Mouse (Mus musculus) C2C12 (cell line): ENCODE results near the gene Alkbh3. TPM values are rescaled to one million over a fixed set of nuclear protein-coding genes. Genes with fewer than 3 reads are reported as not detected.
A peak's percentile ranks its signal among the peaks of the same experiment; 100 is the strongest.

Experiments used
- H3K27me3 ChIP-seq: one replicate; pipeline ENCODE4 v1.6.1; 2011; ENCODE audit not compliant: control insufficient read depth, insufficient read depth, insufficient read length
- H3K36me3 ChIP-seq: one replicate; pipeline ENCODE4 v1.6.1; 2011; ENCODE audit not compliant: control insufficient read depth, insufficient read depth
- H3K4me3 ChIP-seq: one replicate; pipeline ENCODE4 v1.5.1; 2011; ENCODE audit warnings: mild to moderate bottlenecking, control low read depth; ENCODE audit not compliant: poor library complexity, insufficient read depth, severe bottlenecking
- H3K79me2 ChIP-seq: one replicate; pipeline ENCODE4 v1.6.1; 2011; ENCODE audit not compliant: control insufficient read depth, insufficient read depth
- H3K79me3 ChIP-seq: one replicate; pipeline ENCODE4 v1.6.1; 2011; ENCODE audit warnings: low read depth, control low read depth
- H3ac ChIP-seq: one replicate; pipeline ENCODE3; 2011; ENCODE audit warnings: low read depth; ENCODE audit not compliant: control insufficient read depth, insufficient read length
- CEBPB ChIP-seq: IDR thresholded peaks from one replicate; pipeline ENCODE4 v1.6.1; 2011; ENCODE audit warnings: low read depth, mild to moderate bottlenecking, control low read depth, moderate library complexity
- CTCF ChIP-seq: IDR thresholded peaks from one replicate; pipeline ENCODE4 v1.5.1; 2011; ENCODE audit not compliant: control insufficient read depth, insufficient read depth, insufficient read length
- FOSL1 ChIP-seq: IDR thresholded peaks from one replicate; pipeline ENCODE4 v1.8.0; 2011; ENCODE audit warnings: mild to moderate bottlenecking, low read length; ENCODE audit not compliant: poor library complexity, insufficient read depth, severe bottlenecking
- MAX ChIP-seq: IDR thresholded peaks from one replicate; pipeline ENCODE4 v1.6.1; 2011; ENCODE audit warnings: mild to moderate bottlenecking, control low read depth
- MYOD1 ChIP-seq: IDR thresholded peaks from one replicate; pipeline ENCODE4 v1.6.1; 2011; ENCODE audit warnings: low read depth; ENCODE audit not compliant: control insufficient read depth, insufficient read length
- MYOG ChIP-seq: IDR thresholded peaks from one replicate; pipeline ENCODE4 v1.6.1; 2011; ENCODE audit not compliant: control insufficient read depth, insufficient read length; ENCODE audit errors: extremely low read depth
- USF1 ChIP-seq: IDR thresholded peaks from one replicate; pipeline ENCODE4 v1.6.1; 2011; ENCODE audit warnings: low read depth, mild to moderate bottlenecking, control low read depth, moderate library complexity
- long read RNA-seq, 2 experiments: library from polyadenylated mRNA; unstranded; transcript quantifications; one replicate each; pipeline ENCODE4 v2.0.0; 2019 to 2020
- polyA plus RNA-seq: library from polyadenylated mRNA; unstranded; fragments of >200 nt; fragmentation: generic; extraction: Trizol; gene quantifications from one replicate; pipeline ENCODE4 v1.2.1, GENCODE M21; 2012; ENCODE audit warnings: missing spikeins

Alkbh3 gene
- polyA plus RNA-seq: 57.2 TPM
- long read RNA-seq, experiment 1, transcript Alkbh3-201 (10 exons, 1,228 nt): major isoform, 32 of 62 reads
- long read RNA-seq, experiment 1, partial matches to known transcripts: 10 of 62 reads
- long read RNA-seq, experiment 1, other reads (novel, unspliced or antisense): 20 of 62 reads
- long read RNA-seq, experiment 2, transcript Alkbh3-201 (10 exons, 1,228 nt): major isoform, 31 of 145 reads
- long read RNA-seq, experiment 2, partial matches to known transcripts: 2 of 145 reads
- long read RNA-seq, experiment 2, other reads (novel, unspliced or antisense): 112 of 145 reads

DNA sequence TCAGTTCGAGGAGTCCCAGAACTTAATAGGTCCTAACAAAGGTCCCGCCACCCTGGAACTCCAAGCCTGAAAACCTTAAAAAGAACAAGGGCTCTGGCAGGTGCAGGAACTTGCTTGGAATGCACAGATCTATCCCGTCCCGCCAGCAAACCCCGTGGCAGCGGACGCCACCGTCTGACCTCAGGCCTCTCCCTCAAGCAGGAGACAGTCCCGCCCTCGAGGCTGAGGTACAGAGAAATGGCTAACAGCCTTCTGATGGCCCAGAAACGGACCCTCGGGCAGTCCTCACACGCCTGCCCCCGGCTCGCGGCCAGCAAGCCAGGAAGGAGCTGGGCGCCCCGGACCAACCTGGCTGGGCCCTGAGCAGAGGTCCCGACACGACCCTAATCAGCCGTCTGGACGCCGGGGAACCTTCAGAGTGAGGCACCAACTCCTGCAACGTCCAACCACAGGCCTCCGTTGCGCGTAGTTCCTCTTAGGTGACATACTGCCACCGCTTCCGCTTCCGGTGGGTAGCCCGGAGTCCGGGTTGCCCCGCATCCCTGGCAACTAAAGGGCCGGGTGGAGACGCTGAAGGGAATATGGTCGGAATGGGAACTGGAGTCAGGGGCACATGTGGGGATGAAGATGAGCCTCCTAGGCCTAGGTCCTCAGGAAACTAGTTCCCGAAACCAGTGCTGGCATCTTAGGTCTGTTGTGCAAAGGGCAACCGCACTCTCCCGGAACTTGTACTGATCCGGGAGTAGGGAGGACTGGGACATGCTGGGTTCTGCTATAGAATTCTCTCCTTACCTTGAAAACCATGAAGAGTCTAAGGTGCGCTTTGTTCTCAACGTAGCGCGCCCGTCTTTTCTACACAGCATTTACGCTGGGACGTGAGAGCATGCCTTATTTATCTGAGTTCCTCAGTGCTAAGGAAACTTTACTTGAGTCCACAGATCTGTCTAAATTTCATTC is at the start of gene Alkbh3:
Gene Alkbh3 (minus strand): TSS at position 473 of the 957 bp plus-strand sequence.
- Histone ChIP-seq H3ac (peak within 1 kb of the TSS; percentile 81), H3K4me3 (peak within 1 kb of the TSS; percentile 68), H3K79me3 (peaks cover 17% of the 10 kb centered on the region), H3K79me2 (peaks cover 26% of the 10 kb centered on the region), H3K27me3 (no peaks in the 10 kb centered on the region), H3K36me3 (peaks cover 29% of the 10 kb centered on the region)
- TF ChIP-seq MYOD1: no peak
- TF ChIP-seq MYOG: no peak
- TF ChIP-seq MAX: peak; percentile 58
- TF ChIP-seq CTCF: no peak
- no peak for TF ChIP-seq CEBPB
- TF ChIP-seq USF1: no peak
- TF ChIP-seq FOSL1: no peak

DNA sequence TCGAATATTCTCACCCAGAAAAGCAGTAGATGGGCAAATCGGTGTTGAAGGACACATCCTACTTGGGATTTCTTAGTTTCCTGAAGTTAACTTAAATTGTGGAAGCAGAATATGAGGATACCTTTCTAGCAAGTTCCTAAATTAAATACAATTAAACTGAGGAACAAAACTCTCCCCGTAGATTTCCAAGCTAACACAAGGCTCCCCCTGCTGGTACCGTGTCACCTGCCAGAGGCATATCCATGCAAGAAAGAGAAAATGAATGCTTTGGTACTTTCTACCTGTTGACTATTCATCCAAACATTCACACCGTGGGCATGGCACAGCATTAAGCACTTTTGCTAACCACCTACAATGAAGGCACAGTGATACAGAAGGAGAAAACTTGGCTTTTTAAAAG is 48.9 kb upstream of the Alkbh3 start:
- no peaks in the 10 kb centered on the region for H3K79me2 ChIP-seq
- H3ac ChIP-seq: no peak overlapping the region
- H3K36me3 ChIP-seq: peaks cover 17% of the 10 kb centered on the region
- H3K4me3 ChIP-seq: no peak overlapping the region
- H3K79me3 ChIP-seq: no peaks in the 10 kb centered on the region
- no peaks in the 10 kb centered on the region for H3K27me3 ChIP-seq
- TF ChIP-seq CTCF (no peak), CEBPB (no peak), MAX (no peak), FOSL1 (no peak), USF1 (no peak), MYOD1 (no peak), MYOG (no peak)

DNA sequence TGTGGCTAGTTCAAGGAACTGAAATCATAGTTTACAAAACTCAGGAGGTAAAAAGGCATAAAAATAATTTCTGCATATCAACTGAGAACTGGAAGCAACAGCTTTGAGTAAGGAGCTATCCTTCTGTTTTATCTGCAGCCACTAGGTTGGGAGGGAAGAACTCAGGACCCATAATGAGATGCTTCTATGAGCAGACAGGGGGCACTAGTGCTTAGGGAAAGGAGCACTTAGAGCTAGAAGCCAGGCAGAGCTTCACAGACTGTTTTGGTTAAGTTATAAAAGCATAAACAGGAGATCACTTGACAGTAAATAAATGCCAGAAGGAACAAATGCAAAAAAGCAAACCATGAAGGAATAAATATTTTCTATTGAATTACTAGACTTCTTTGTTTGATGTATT is 44.2 kb upstream of the Alkbh3 start:
- Histone ChIP-seq H3K36me3 (peaks cover 10% of the 10 kb centered on the region), H3K4me3 (no peak overlapping the region), H3K79me2 (peaks cover 5% of the 10 kb centered on the region), H3K27me3 (no peaks in the 10 kb centered on the region), H3K79me3 (no peaks in the 10 kb centered on the region), H3ac (no peak overlapping the region)
- TF ChIP-seq CEBPB (no peak), CTCF (peak; percentile 33)

- TF ChIP-seq MAX (peak; percentile 57), MYOD1 (peak; percentile 19), FOSL1 (peak; percentile 92), CTCF (no peak)
- Histone ChIP-seq H3K27me3 (no peaks in the 10 kb centered on the region), H3K79me3 (no peaks in the 10 kb centered on the region)
These were observed 41.3 kb upstream of the Alkbh3 start for GRCm38 (mm10) chr2:94051952-94052351.

GRCm38 (mm10) chr2:94050901-94051300 is 40.3 kb upstream of the Alkbh3 start:
- H3K79me3 ChIP-seq: no peaks in the 10 kb centered on the region
- no peaks in the 10 kb centered on the region for H3K27me3 ChIP-seq
- no peak overlapping the region for H3ac ChIP-seq
- H3K4me3 ChIP-seq: no peak overlapping the region
- peaks cover 10% of the 10 kb centered on the region for H3K79me2 ChIP-seq
- TF ChIP-seq MAX: no peak
- TF ChIP-seq CEBPB: no peak
- TF ChIP-seq MYOG: no peak
- TF ChIP-seq USF1: no peak
- TF ChIP-seq MYOD1: no peak
- TF ChIP-seq FOSL1: no peak
- no peak for TF ChIP-seq CTCF
- peaks cover 13% of the 10 kb centered on the region for H3K36me3 ChIP-seq

More at GRCm38 (mm10) chr2:94051952-94052351, 41.3 kb upstream of the Alkbh3 start:
- no peak overlapping the region for H3K4me3 ChIP-seq
- H3ac ChIP-seq: no peak overlapping the region
- H3K79me2 ChIP-seq: peaks cover 10% of the 10 kb centered on the region
- peaks cover 13% of the 10 kb centered on the region for H3K36me3 ChIP-seq
